ENCODE assay signal across 19 mouse cellular contexts in genomic region chr10:123101303-123101702, GRCm38 (mm10).
"Had no signal": no experiment of that assay in that cellular context is flagged by ENCODE, and none has a peak within 500 bp of the region (broad histone marks: within the 10 kb centered on the region; RNA-seq: fewer than 3 reads in every experiment).

No protein-coding gene starts in this region.

- H3K4me2 ChIP-seq: limb, embryonic 13.5 days; liver, embryonic 12.5 days; liver, embryonic 15.5 days; midbrain, embryonic 13.5 days had no signal

- H3K36me3 ChIP-seq: limb, embryonic 10.5 days; limb, embryonic 13.5 days; liver, embryonic 12.5 days; liver, embryonic 15.5 days; midbrain, embryonic 10.5 days; midbrain, embryonic 13.5 days had no signal

- DNase-seq: kidney, postnatal 25 days; layer of hippocampus, adult 9-11 months; liver; lung, adult 18-20 months; lung, postnatal 14 days; lung, postnatal 4 days; thymus, postnatal 14 days; thymus, postnatal 4 days had no signal

- H3K9ac ChIP-seq: limb, embryonic 13.5 days; liver, embryonic 12.5 days; liver, embryonic 15.5 days; midbrain, embryonic 13.5 days had no signal

- ATAC-seq: liver, embryonic 12.5 days; midbrain, embryonic 13.5 days; midbrain, embryonic 16.5 days had no signal

- H3K4me1 ChIP-seq: limb, embryonic 10.5 days; limb, embryonic 13.5 days; liver, embryonic 12.5 days; midbrain, embryonic 10.5 days; midbrain, embryonic 13.5 days had no signal

- H3K27ac ChIP-seq: kidney, postnatal 0 days; layer of hippocampus, adult 2 months; limb, embryonic 10.5 days; limb, embryonic 13.5 days; liver, embryonic 12.5 days; liver, embryonic 15.5 days; midbrain, embryonic 10.5 days; midbrain, embryonic 13.5 days had no signal

- H3K27me3 ChIP-seq: limb, embryonic 13.5 days; liver, embryonic 12.5 days; liver, embryonic 15.5 days; megakaryocyte, embryonic 14.5 days; midbrain, embryonic 13.5 days had no signal

- H3K9me3 ChIP-seq: limb, embryonic 10.5 days; limb, embryonic 13.5 days; liver, embryonic 12.5 days; liver, embryonic 15.5 days; megakaryocyte, embryonic 14.5 days; midbrain, embryonic 10.5 days; midbrain, embryonic 13.5 days had no signal

- H3K4me3 ChIP-seq: layer of hippocampus, adult 2 months; limb, embryonic 10.5 days; limb, embryonic 13.5 days; liver, embryonic 12.5 days; liver, embryonic 15.5 days; midbrain, embryonic 10.5 days; midbrain, embryonic 13.5 days; myocyte had no signal
